Mouse (Mus musculus): ENCODE measurements around the gene Adora2a. TPM values are rescaled to one million over a fixed set of nuclear protein-coding genes. Genes with fewer than 3 reads are reported as not detected.

The Adora2a gene
- polyA plus RNA-seq, 1 experiment from 2014 or later = 2.5 TPM

- peaks cover 15% of the 10 kb centered on the region for H3K36me3 ChIP-seq (replicated peaks)
- H3K4me1 ChIP-seq = peaks cover 23% of the 10 kb centered on the region
- peak overlapping the region; percentile 53 for H3K4me3 ChIP-seq
- no peak for DNase-seq (ENCODE audit: extremely low spot score, low spot score)
- H3K9me3 ChIP-seq = no peaks in the 10 kb centered on the region
- 8% methylated on average over 9 of the region's 9 CpGs for WGBS
- H3K27ac ChIP-seq = peak overlapping the region; percentile 80
- peaks cover 50% of the 10 kb centered on the region for H3K27me3 ChIP-seq (ENCODE audit: poor library complexity, severe bottlenecking)
Measured at GRCm38 (mm10) chr10:75316472-75316871, 205 bp upstream of the Adora2a start.

GRCm38 (mm10) chr10:75316908-75317761, 458 bp downstream of the Adora2a start:
- peak overlapping the region; percentile 53 for H3K4me3 ChIP-seq
- peaks cover 9% of the 10 kb centered on the region; the same call in 1 of the 2 replicates for H3K36me3 ChIP-seq (replicated peaks)
- 1% methylated on average over 81 of the region's 81 CpGs for WGBS
- peak overlapping the region; percentile 80 for H3K27ac ChIP-seq
- peaks cover 50% of the 10 kb centered on the region for H3K27me3 ChIP-seq (ENCODE audit: poor library complexity, severe bottlenecking)
- no peaks in the 10 kb centered on the region for H3K9me3 ChIP-seq
- peaks cover 23% of the 10 kb centered on the region for H3K4me1 ChIP-seq
- peak; percentile 68 for DNase-seq (ENCODE audit: extremely low spot score, low spot score)

DNA sequence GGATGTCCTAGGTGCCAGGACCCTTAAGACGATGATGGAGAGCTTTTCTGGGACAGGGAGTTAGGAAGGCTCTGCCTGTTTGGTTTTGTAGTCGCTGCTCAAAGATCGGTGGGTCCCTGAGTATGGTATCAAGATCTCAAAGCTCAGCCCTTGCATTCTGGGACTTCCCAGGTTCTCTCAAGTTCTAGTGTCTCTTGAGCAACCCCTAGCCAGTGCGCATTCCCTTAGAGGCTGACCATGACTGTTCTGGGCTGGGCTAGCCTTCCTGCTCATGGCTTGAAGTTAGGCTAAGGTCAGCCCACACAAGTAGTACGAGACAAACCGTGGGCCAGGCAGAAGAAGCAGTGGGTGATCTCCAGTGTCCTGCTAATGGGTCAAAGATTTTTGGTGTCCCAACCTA, 1.5 kb downstream of the Adora2a start:
- Histone ChIP-seq H3K27me3 (ENCODE audit: poor library complexity, severe bottlenecking) (peaks cover 50% of the 10 kb centered on the region), H3K36me3 (replicated peaks) (peaks cover 2% of the 10 kb centered on the region; the same call in 1 of the 2 replicates), H3K4me3 (peak overlapping the region; percentile 53), H3K27ac (no peak overlapping the region), H3K4me1 (peaks cover 28% of the 10 kb centered on the region), H3K9me3 (no peaks in the 10 kb centered on the region)
- no peak for DNase-seq (ENCODE audit: extremely low spot score, low spot score)
- WGBS = 79% methylated on average over 6 of the region's 6 CpGs

- peaks cover 22% of the 10 kb centered on the region for H3K4me1 ChIP-seq
- no peak overlapping the region for H3K4me3 ChIP-seq
- H3K36me3 ChIP-seq (replicated peaks) = no peaks in the 10 kb centered on the region
- 65% methylated on average over 4 of the region's 4 CpGs for WGBS
- no peak overlapping the region for H3K27ac ChIP-seq
- H3K9me3 ChIP-seq = no peaks in the 10 kb centered on the region
- no peak for DNase-seq (ENCODE audit: extremely low spot score, low spot score)
- H3K27me3 ChIP-seq (ENCODE audit: poor library complexity, severe bottlenecking) = peaks cover 50% of the 10 kb centered on the region
Measured at GRCm38 (mm10) chr10:75320321-75320720, 3.6 kb downstream of the Adora2a start.

- no peak for DNase-seq (ENCODE audit: extremely low spot score, low spot score)
- WGBS = 62% methylated on average over 6 of the region's 6 CpGs
- H3K27ac ChIP-seq = peak overlapping the region; percentile 48; the same call in 1 of the 2 replicates
- peaks cover 12% of the 10 kb centered on the region for H3K4me1 ChIP-seq
- no peaks in the 10 kb centered on the region for H3K9me3 ChIP-seq
- H3K4me3 ChIP-seq = no peak overlapping the region
- no peaks in the 10 kb centered on the region for H3K36me3 ChIP-seq (replicated peaks)
- H3K27me3 ChIP-seq (ENCODE audit: poor library complexity, severe bottlenecking) = peaks cover 23% of the 10 kb centered on the region
Measured at GRCm38 (mm10) chr10:75322966-75323365, 6.3 kb downstream of the Adora2a start.

GRCm38 (mm10) chr10:75323986-75324385, 7.3 kb downstream of the Adora2a start:
- Histone ChIP-seq H3K9me3 (no peaks in the 10 kb centered on the region), H3K4me3 (no peak overlapping the region), H3K4me1 (peaks cover 19% of the 10 kb centered on the region), H3K36me3 (replicated peaks) (no peaks in the 10 kb centered on the region), H3K27ac (no peak overlapping the region), H3K27me3 (ENCODE audit: poor library complexity, severe bottlenecking) (peaks cover 13% of the 10 kb centered on the region)
- no peak for DNase-seq (ENCODE audit: extremely low spot score, low spot score)
- 87% methylated on average over 8 of the region's 8 CpGs for WGBS

- WGBS = 80% methylated on average over 10 of the region's 10 CpGs
- no peaks in the 10 kb centered on the region for H3K9me3 ChIP-seq
- H3K27me3 ChIP-seq (ENCODE audit: poor library complexity, severe bottlenecking) = peaks cover 9% of the 10 kb centered on the region
- no peak overlapping the region for H3K27ac ChIP-seq
- no peaks in the 10 kb centered on the region for H3K36me3 ChIP-seq (replicated peaks)
- no peak for DNase-seq (ENCODE audit: extremely low spot score, low spot score)
- no peak overlapping the region for H3K4me3 ChIP-seq
- peaks cover 19% of the 10 kb centered on the region for H3K4me1 ChIP-seq
Measured at GRCm38 (mm10) chr10:75324391-75324790, 7.7 kb downstream of the Adora2a start.

- Histone ChIP-seq H3K4me1 (peaks cover 19% of the 10 kb centered on the region), H3K9me3 (no peaks in the 10 kb centered on the region)
- 94% methylated on average over 23 of the region's 23 CpGs for WGBS
Measured at GRCm38 (mm10) chr10:75325821-75326220, 9.1 kb downstream of the Adora2a start.

GRCm38 (mm10) chr10:75326553-75326952, 9.9 kb downstream of the Adora2a start:
- no peaks in the 10 kb centered on the region for H3K27me3 ChIP-seq (ENCODE audit: poor library complexity, severe bottlenecking)
- WGBS = 93% methylated on average over 3 of the region's 3 CpGs
- peaks cover 19% of the 10 kb centered on the region for H3K4me1 ChIP-seq
- H3K9me3 ChIP-seq = no peaks in the 10 kb centered on the region
- no peak overlapping the region for H3K4me3 ChIP-seq
- H3K36me3 ChIP-seq (replicated peaks) = no peaks in the 10 kb centered on the region
- DNase-seq (ENCODE audit: extremely low spot score, low spot score) = no peak
- H3K27ac ChIP-seq = no peak overlapping the region

More at GRCm38 (mm10) chr10:75325821-75326220, 9.1 kb downstream of the Adora2a start:
- no peak for DNase-seq (ENCODE audit: extremely low spot score, low spot score)
- Histone ChIP-seq H3K4me3 (no peak overlapping the region), H3K36me3 (replicated peaks) (no peaks in the 10 kb centered on the region), H3K27me3 (ENCODE audit: poor library complexity, severe bottlenecking) (no peaks in the 10 kb centered on the region), H3K27ac (no peak overlapping the region)

- WGBS = 85% methylated on average over 11 of the region's 11 CpGs
- Histone ChIP-seq H3K27ac (no peak overlapping the region), H3K27me3 (ENCODE audit: poor library complexity, severe bottlenecking) (no peaks in the 10 kb centered on the region), H3K36me3 (replicated peaks) (no peaks in the 10 kb centered on the region), H3K4me3 (no peak overlapping the region), H3K4me1 (peaks cover 19% of the 10 kb centered on the region), H3K9me3 (no peaks in the 10 kb centered on the region)
- DNase-seq (ENCODE audit: extremely low spot score, low spot score) = no peak
Measured at GRCm38 (mm10) chr10:75327081-75327480, 10.4 kb downstream of the Adora2a start.

GRCm38 (mm10) chr10:75328201-75328704, 11.6 kb downstream of the Adora2a start:
- Histone ChIP-seq H3K9me3 (no peaks in the 10 kb centered on the region), H3K27ac (no peak overlapping the region), H3K27me3 (ENCODE audit: poor library complexity, severe bottlenecking) (no peaks in the 10 kb centered on the region), H3K4me3 (no peak overlapping the region), H3K36me3 (replicated peaks) (no peaks in the 10 kb centered on the region), H3K4me1 (peaks cover 13% of the 10 kb centered on the region)
- DNase-seq (ENCODE audit: extremely low spot score, low spot score) = no peak
- 47% methylated on average over 4 of the region's 4 CpGs for WGBS

DNA sequence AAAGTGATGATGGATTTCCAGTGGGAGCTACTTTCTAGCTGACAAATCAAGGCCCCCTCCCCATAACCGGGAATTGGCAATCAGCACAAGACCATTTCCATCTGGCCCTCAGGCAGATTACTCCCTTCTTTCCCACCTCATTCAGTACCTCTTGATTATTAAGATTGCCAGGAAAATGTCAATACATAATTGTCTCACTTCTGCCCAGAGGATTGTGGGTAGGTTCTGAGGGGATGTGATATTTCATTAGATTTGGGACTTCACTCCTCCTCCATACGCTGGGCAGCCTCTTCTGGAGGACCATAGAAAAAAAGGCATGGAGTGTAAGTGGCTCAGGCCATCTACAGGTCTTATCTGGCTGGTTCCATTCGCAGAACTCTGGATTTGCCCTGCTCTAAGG, 15.6 kb downstream of the Adora2a start:
- no peak for DNase-seq (ENCODE audit: extremely low spot score, low spot score)
- Histone ChIP-seq H3K27ac (no peak overlapping the region), H3K36me3 (replicated peaks) (no peaks in the 10 kb centered on the region), H3K27me3 (ENCODE audit: poor library complexity, severe bottlenecking) (no peaks in the 10 kb centered on the region), H3K4me3 (no peak overlapping the region), H3K4me1 (peaks cover 14% of the 10 kb centered on the region), H3K9me3 (no peaks in the 10 kb centered on the region)
- WGBS = 94% methylated on average over 3 of the region's 3 CpGs

- Histone ChIP-seq H3K27me3 (ENCODE audit: poor library complexity, severe bottlenecking) (no peaks in the 10 kb centered on the region), H3K27ac (no peak overlapping the region), H3K4me1 (peaks cover 6% of the 10 kb centered on the region), H3K4me3 (no peak overlapping the region), H3K9me3 (no peaks in the 10 kb centered on the region), H3K36me3 (replicated peaks) (no peaks in the 10 kb centered on the region)
- 93% methylated on average over 23 of the region's 23 CpGs for WGBS
- no peak for DNase-seq (ENCODE audit: extremely low spot score, low spot score)
Measured at GRCm38 (mm10) chr10:75333176-75333776, 16.6 kb downstream of the Adora2a start.
